Mouse (Mus musculus): ENCODE results near the gene Gbp6. TPM values are rescaled to one million over a fixed set of nuclear protein-coding genes. Genes with fewer than 3 reads are reported as not detected.
"Not testable (repeated sequence)": the region's sequence is repeated elsewhere in the genome, so short reads cannot be mapped to it uniquely, and the experiment has no call there.

Gene Gbp6
- polyA plus RNA-seq, 1 experiment from 2014 or later, result 0.51 TPM

DNA sequence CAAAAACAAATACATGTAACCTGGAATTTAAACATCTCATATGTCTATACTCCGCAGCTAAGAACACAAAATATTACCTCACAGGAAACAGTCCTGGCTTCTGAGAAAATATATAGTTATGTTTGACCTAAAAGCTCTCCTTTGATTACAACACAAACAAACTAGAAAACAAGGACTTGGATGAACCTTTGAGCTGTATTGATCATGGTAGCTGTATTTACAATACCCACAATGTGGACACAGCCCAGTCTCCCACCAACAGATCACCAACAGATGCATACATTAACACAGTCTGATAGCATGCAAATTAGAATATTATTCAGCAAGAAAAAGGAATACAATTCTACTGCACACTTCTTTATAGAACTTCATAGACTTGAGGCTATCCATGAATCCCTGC is 55.1 kb downstream of the Gbp6 start:
- 88% methylated on average over 1 of the region's 1 CpGs for WGBS
- not testable (repeated sequence) for ATAC-seq (ENCODE audit: low FRiP score); DNase-seq (ENCODE audit: low spot score, missing footprints)

DNA sequence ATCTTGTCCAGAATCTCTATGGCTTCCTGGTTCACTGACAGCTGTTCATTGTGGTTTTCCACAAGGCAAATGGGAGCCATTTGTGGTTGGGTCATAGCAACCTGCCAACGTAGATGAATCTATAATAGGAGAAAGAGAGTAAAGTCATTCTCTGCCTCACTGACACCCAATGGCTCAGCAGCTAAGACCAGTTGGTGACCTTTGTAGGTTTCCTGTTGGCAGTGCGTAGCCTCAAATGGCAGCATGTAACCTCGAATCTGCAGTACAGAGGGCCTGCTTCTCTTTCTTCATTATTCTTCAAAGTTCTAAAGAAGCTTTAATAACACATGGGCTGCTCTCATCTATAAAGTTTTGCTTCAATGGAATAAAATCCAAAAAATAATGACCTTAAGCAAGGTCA is 57.5 kb downstream of the Gbp6 start:
- H3K9ac ChIP-seq (ENCODE audit: low read length); ATAC-seq (ENCODE audit: low FRiP score); H3K27me3 ChIP-seq (ENCODE audit: control insufficient read depth, insufficient read depth, low read length); H3K36me3 ChIP-seq (ENCODE audit: control insufficient read depth, insufficient read depth, low read length); H3K4me2 ChIP-seq; H3K27ac ChIP-seq (ENCODE audit: low read depth, low read length); H3K4me1 ChIP-seq (ENCODE audit: control insufficient read depth, insufficient read depth, low read length); H3K4me3 ChIP-seq (ENCODE audit: low read depth, low read length); DNase-seq (ENCODE audit: low spot score, missing footprints); H3K9me3 ChIP-seq (ENCODE audit: control insufficient read depth, low read length): not testable (repeated sequence)
- WGBS, result 74% methylated on average over 3 of the region's 3 CpGs

More for the DNA sequence above, 55.1 kb downstream of the Gbp6 start:
- H3K4me3 ChIP-seq (ENCODE audit: low read depth, low read length); H3K9me3 ChIP-seq (ENCODE audit: control insufficient read depth, low read length); H3K36me3 ChIP-seq (ENCODE audit: control insufficient read depth, insufficient read depth, low read length); H3K4me1 ChIP-seq (ENCODE audit: control insufficient read depth, insufficient read depth, low read length); H3K27me3 ChIP-seq (ENCODE audit: control insufficient read depth, insufficient read depth, low read length); H3K4me2 ChIP-seq; H3K9ac ChIP-seq (ENCODE audit: low read length); H3K27ac ChIP-seq (ENCODE audit: low read depth, low read length): not testable (repeated sequence)

Other genes starting within 250 kb of the Gbp6 start
- 1.2 and 1.3 TPM in 2 replicates for gene Gbp9, start 154.2 kb downstream of the Gbp6 start, polyA plus RNA-seq (2014; fragmentation: Nextera tagmentation; extraction: Ambion mirVana)
- gene Gbp8, start 154.2 kb downstream of the Gbp6 start, polyA plus RNA-seq (2014; fragmentation: Nextera tagmentation; extraction: Ambion mirVana), result 0.19 and 0.26 TPM in 2 replicates
- 0.15 and 0.40 TPM in 2 replicates for gene Gbp4, start 154.1 kb downstream of the Gbp6 start, polyA plus RNA-seq (2014; fragmentation: Nextera tagmentation; extraction: Ambion mirVana)
- gene Gbp10, start 54.2 kb downstream of the Gbp6 start, polyA plus RNA-seq (2014; fragmentation: Nextera tagmentation; extraction: Ambion mirVana), result 0.44 TPM in 1 of 2 replicates, not detected in the other
- gene Gm43302, start within 50 bp of the Gbp6 start, polyA plus RNA-seq (2014; fragmentation: Nextera tagmentation; extraction: Ambion mirVana), result not detected in 2 replicates
- gene Lrrc8b, start 122.1 kb upstream of the Gbp6 start, polyA plus RNA-seq (2014; fragmentation: Nextera tagmentation; extraction: Ambion mirVana), result 13.3 and 13.8 TPM in 2 replicates
- gene Lrrc8c, start 225.7 kb upstream of the Gbp6 start, polyA plus RNA-seq (2014; fragmentation: Nextera tagmentation; extraction: Ambion mirVana), result 12.4 and 12.8 TPM in 2 replicates